Mouse (Mus musculus) kidney, postnatal 14 days (tissue): ENCODE results near the gene Cenpj.
A peak's percentile ranks its signal among the peaks of the same experiment; 100 is the strongest.

Experiments used
- DNase-seq: peaks from one replicate; pipeline ENCODE4 v3.0.0; 2022; ENCODE audit warnings: mixed read lengths

Cenpj gene

GRCm38 (mm10) chr14:56544946-56545345, 30.3 kb downstream of the Cenpj start:
- peak; percentile 52 for DNase-seq

- no peak for DNase-seq
These were observed 44.4 kb downstream of the Cenpj start for GRCm38 (mm10) chr14:56530788-56531187.

GRCm38 (mm10) chr14:56514775-56515174, 60.5 kb downstream of the Cenpj start:
- no peak for DNase-seq

- peak; percentile 2 for DNase-seq
These were observed 63.1 kb downstream of the Cenpj start for GRCm38 (mm10) chr14:56512084-56512483.

- no peak for DNase-seq
These were observed 68.5 kb downstream of the Cenpj start for GRCm38 (mm10) chr14:56506743-56507142.

- no peak for DNase-seq
These were observed 72.8 kb downstream of the Cenpj start for GRCm38 (mm10) chr14:56502407-56502806.

- peak; percentile 4 for DNase-seq
These were observed 85.4 kb downstream of the Cenpj start for GRCm38 (mm10) chr14:56489806-56490205.
